Mouse (Mus musculus) stomach, postnatal 0 days (tissue): ENCODE measurements around the gene Cngb1.

ENCODE experiments used
- CTCF ChIP-seq: IDR thresholded peaks from 2 replicates; pipeline ENCODE4 v1.5.1; 2016; ENCODE audit warnings: antibody characterized with exemption, low read depth, mild to moderate bottlenecking, moderate library complexity
- EP300 ChIP-seq: optimal IDR thresholded peaks from 2 replicates; pipeline ENCODE3; 2016; ENCODE audit warnings: antibody characterized with exemption

DNA sequence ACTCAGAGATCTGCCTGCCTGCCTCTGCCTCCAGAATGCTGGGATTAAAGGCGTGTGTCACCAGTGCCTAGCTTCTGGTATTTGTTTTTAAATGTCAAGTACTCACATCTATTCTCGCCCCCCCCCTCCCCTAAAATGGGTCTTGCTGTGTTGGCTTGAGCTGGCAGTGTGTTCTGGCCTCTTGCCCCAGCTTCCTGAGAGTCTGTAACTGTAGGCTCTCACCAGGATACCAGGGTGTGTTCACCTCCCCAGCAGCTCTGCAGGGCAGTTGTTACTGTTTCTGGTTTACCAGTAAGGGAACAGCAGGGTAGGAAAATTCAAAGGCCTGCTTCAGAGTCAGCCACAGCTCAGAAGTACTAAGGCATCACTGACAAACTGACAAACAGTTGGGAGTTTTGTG, 33.5 kb downstream of the Cngb1 start:
- TF ChIP-seq CTCF (no peak), EP300 (no peak)
